Mouse (Mus musculus): ENCODE data around the gene Ywhae. TPM values are rescaled to one million over a fixed set of nuclear protein-coding genes. Genes with fewer than 3 reads are reported as not detected.

Gene Ywhae
- polyA plus RNA-seq, 1 experiment from 2014 or later: 1,436 TPM

DNA sequence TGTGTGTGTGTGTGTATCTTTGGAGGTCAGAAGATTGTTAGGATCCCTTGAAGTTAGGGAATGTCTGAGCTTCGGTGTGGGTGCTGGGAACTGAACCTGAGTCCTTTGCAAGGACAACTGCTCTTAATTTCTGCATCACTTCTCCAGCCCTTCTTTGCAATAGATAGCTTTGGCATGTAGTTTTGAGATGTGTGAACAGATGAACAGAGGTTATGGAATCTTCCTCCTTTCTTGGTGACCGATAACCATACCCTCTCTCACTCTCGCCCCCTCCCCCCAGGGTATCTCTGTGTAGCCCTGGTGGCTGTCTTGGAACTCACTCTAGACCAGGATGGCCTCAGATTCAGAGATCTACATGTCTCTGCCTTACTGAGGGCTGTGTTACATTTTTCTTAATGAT, 12.1 kb downstream of the Ywhae start:
- no peak for ATAC-seq (ENCODE audit: low FRiP score)
- H3K9me3 ChIP-seq: no peaks in the 10 kb centered on the region
- H3K36me3 ChIP-seq (replicated peaks): peaks cover 22% of the 10 kb centered on the region; the same call in 1 of the 2 replicates
- H3K9ac ChIP-seq: no peak overlapping the region
- 90% methylated on average over 3 of the region's 3 CpGs for WGBS
- H3K27ac ChIP-seq: no peak overlapping the region
- H3K4me3 ChIP-seq (replicated peaks): no peak overlapping the region
- H3K4me1 ChIP-seq: peaks cover 22% of the 10 kb centered on the region
- H3K4me2 ChIP-seq: no peak overlapping the region
- no peaks in the 10 kb centered on the region for H3K27me3 ChIP-seq

DNA sequence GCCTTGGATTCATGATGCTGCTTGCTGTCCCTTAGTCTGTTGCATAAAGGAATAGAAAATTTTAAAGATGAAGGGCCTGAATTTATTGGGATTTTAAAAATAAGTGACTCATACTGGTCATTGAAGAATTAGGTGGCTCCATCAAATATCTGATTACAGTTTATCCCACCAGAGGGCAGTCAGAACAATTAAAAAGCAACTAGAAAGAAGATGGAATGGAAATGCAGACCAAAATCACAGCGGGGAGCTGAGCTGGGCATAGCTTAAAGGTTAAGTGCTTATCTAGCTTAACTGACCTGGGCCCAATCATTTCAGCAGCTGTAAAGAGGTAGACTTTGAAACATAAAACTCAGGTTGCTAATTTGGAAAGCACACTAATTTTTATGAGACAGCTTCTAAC, 17.9 kb downstream of the Ywhae start:
- Histone ChIP-seq H3K4me2 (no peak overlapping the region), H3K36me3 (replicated peaks) (peaks cover 5% of the 10 kb centered on the region), H3K27ac (no peak overlapping the region), H3K4me1 (peaks cover 31% of the 10 kb centered on the region), H3K9ac (no peak overlapping the region), H3K27me3 (no peaks in the 10 kb centered on the region), H3K4me3 (replicated peaks) (no peak overlapping the region), H3K9me3 (no peaks in the 10 kb centered on the region)
- no peak for ATAC-seq (ENCODE audit: low FRiP score)
- WGBS: 90% methylated on average over 1 of the region's 1 CpGs

DNA sequence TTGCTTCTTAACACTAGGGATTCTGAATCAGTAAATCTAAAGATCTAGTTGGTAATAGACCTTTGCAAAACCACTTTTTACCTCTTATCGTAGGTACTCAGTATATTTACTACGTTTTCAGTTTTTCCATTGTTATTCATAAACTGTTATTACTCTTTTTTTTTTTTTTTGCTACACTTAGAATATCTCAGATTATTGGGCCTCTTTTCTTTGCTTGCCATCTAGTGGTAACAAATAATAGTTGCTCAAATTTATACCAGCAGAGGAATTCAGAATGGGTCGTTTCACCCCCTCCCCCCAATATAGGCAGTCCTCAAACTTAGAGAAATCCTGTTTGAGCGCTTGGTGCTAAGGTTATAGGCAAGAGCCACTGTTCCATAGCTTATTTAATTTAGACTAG, 18.4 kb downstream of the Ywhae start:
- Histone ChIP-seq H3K27me3 (no peaks in the 10 kb centered on the region), H3K9ac (no peak overlapping the region), H3K36me3 (replicated peaks) (peaks cover 9% of the 10 kb centered on the region), H3K27ac (no peak overlapping the region), H3K4me1 (peaks cover 31% of the 10 kb centered on the region), H3K4me2 (no peak overlapping the region), H3K9me3 (no peaks in the 10 kb centered on the region), H3K4me3 (replicated peaks) (no peak overlapping the region)
- no peak for ATAC-seq (ENCODE audit: low FRiP score)
- 85% methylated on average over 4 of the region's 4 CpGs for WGBS

DNA sequence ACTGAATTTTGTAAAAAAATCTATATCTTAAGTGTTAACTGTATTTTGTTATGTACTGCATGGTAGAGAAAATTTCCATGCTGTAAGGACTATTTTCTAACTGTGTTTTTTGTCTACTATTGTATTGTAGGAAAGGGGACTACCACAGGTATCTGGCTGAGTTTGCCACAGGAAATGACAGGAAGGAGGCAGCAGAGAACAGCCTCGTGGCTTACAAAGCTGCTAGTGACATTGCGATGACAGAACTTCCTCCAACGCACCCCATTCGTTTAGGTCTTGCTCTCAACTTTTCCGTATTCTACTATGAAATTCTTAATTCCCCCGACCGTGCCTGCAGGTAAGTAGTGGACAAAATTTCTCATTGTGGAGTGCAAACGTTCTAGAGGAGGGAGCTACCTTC, 24.0 kb downstream of the Ywhae start:
- Histone ChIP-seq H3K4me1 (no peaks in the 10 kb centered on the region), H3K4me2 (no peak overlapping the region), H3K9ac (no peak overlapping the region), H3K36me3 (replicated peaks) (peaks cover 59% of the 10 kb centered on the region), H3K27me3 (no peaks in the 10 kb centered on the region), H3K27ac (no peak overlapping the region), H3K4me3 (replicated peaks) (no peak overlapping the region), H3K9me3 (no peaks in the 10 kb centered on the region)
- ATAC-seq (ENCODE audit: low FRiP score): no peak
- WGBS: 92% methylated on average over 8 of the region's 8 CpGs

DNA sequence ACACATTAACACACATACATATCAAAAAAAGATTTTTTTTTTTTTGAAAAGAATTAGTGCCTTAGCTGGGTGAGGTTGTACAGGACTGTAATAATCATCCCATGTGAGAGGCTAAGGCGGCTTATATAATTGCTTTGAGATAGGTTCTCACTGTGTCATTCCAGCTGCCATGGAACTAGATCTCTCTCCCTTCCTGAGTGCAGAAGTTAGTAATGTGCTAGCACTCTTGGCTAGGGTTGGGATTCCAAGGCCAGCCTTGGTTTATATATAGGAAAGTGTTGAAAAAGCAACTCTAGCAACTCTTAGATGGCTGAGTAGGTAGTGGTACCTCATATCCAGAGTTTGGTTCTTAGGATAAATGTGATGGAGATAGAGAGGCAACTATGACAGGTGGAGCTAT, 25.9 kb downstream of the Ywhae start:
- peaks cover 66% of the 10 kb centered on the region for H3K36me3 ChIP-seq (replicated peaks)
- 93% methylated on average over 1 of the region's 1 CpGs for WGBS
- no peak for ATAC-seq (ENCODE audit: low FRiP score)

DNA sequence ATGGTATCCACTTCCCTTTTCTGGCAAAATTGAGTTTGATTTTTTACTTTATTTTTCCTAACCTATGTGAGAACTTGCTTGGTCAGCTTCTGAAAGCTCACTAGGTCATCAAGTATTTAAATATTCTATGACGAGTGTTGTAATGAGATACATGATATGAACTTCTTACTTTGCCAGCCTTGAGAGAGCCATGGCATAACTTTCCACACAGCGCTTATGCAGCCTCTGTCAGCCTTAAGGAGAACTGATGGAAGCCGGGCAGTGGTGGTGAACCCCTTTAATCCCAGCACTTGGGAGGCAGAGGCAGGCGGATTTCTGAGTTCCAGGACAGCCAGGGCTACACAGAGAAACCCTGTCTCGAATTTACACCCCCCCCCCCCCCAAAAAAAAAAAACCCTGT, 28.1 kb downstream of the Ywhae start:
- ATAC-seq (ENCODE audit: low FRiP score): no peak
- Histone ChIP-seq H3K9ac (no peak overlapping the region), H3K27ac (no peak overlapping the region), H3K36me3 (replicated peaks) (peaks cover 87% of the 10 kb centered on the region), H3K27me3 (no peaks in the 10 kb centered on the region), H3K4me2 (no peak overlapping the region), H3K4me1 (no peaks in the 10 kb centered on the region), H3K4me3 (replicated peaks) (no peak overlapping the region), H3K9me3 (no peaks in the 10 kb centered on the region)
- 98% methylated on average over 5 of the region's 5 CpGs for WGBS

More for the DNA sequence above, 25.9 kb downstream of the Ywhae start:
- no peaks in the 10 kb centered on the region for H3K9me3 ChIP-seq
- no peak overlapping the region for H3K9ac ChIP-seq
- H3K4me2 ChIP-seq: no peak overlapping the region
- H3K4me3 ChIP-seq (replicated peaks): no peak overlapping the region
- no peaks in the 10 kb centered on the region for H3K27me3 ChIP-seq
- H3K4me1 ChIP-seq: no peaks in the 10 kb centered on the region
- H3K27ac ChIP-seq: no peak overlapping the region

DNA sequence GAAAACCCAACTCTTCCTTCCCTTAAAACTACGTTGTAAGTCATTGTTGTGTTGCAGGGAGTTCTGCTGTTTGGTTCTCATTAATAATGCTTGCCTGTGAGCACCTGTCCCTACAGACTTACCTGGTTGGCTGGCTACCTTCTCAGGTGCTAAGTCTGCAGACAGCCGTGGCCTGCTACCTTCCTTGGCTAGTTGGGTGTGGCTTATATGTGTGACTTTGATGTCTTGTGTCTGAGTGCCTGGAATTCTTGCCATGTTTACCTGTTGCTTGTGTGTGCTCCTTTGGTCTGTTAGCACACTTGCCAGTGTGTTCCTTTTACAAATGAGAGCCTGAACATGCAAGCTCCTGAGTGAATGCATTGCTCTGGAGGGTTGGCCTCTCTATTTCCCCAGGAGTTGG, 30.0 kb downstream of the Ywhae start:
- Histone ChIP-seq H3K27ac (no peak overlapping the region), H3K4me3 (replicated peaks) (no peak overlapping the region), H3K36me3 (replicated peaks) (peaks cover 88% of the 10 kb centered on the region), H3K4me1 (no peaks in the 10 kb centered on the region), H3K9me3 (no peaks in the 10 kb centered on the region), H3K4me2 (no peak overlapping the region), H3K9ac (no peak overlapping the region), H3K27me3 (no peaks in the 10 kb centered on the region)
- ATAC-seq (ENCODE audit: low FRiP score): no peak
- 77% methylated on average over 2 of the region's 2 CpGs for WGBS

DNA sequence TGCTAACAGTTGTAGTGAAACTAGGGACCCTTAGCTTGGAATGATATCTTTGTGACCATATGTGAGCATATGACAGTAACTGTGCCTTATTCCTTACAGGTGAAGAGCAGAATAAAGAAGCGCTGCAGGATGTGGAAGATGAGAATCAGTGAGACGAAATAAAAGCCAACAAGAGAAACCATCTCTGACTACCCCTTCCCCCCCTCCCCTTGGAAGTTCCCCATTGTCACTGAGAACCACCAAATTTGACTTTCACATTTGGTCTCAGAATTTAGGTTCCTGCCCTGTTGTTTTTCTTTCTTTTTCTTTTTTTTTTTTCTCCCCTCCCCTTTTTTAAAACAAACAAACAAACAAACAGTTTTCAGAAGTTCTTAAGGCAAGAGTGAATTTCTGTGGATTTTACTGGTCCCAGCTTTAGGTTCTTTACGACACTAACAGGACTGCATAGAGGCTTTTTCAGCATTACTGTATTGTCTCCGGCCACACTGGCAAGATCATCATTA, 31.9 kb downstream of the Ywhae start:
- Histone ChIP-seq H3K27me3 (no peaks in the 10 kb centered on the region), H3K4me2 (no peak overlapping the region), H3K4me3 (replicated peaks) (no peak overlapping the region), H3K27ac (no peak overlapping the region), H3K4me1 (peaks cover 7% of the 10 kb centered on the region), H3K36me3 (replicated peaks) (peaks cover 77% of the 10 kb centered on the region), H3K9me3 (no peaks in the 10 kb centered on the region), H3K9ac (no peak overlapping the region)
- no peak for ATAC-seq (ENCODE audit: low FRiP score)
- 89% methylated on average over 4 of the region's 4 CpGs for WGBS

DNA sequence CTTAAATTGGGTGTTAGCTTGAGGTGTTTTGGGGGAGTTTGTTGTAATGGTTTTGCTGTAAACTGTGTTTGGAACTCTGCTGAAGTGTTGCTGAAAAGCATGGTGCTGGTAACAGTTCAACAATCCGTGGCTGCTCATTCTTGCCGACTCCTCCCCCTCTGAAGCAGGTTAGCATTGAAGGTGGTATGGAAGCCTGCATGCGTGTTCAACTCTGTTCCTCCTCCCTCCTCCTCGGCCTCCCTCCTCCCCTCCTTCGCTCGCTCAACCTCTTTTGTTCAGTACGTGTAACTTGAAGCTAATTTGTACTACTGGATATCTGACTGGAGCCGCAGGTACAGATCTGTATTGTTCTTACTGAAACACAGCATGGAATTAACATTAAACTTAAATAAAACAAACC, 32.5 kb downstream of the Ywhae start:
- Histone ChIP-seq H3K4me1 (peaks cover 11% of the 10 kb centered on the region), H3K27me3 (no peaks in the 10 kb centered on the region), H3K4me2 (no peak overlapping the region), H3K36me3 (replicated peaks) (peaks cover 72% of the 10 kb centered on the region), H3K9ac (no peak overlapping the region), H3K9me3 (no peaks in the 10 kb centered on the region), H3K4me3 (replicated peaks) (no peak overlapping the region), H3K27ac (no peak overlapping the region)
- ATAC-seq (ENCODE audit: low FRiP score): no peak
- 77% methylated on average over 8 of the region's 8 CpGs for WGBS

DNA sequence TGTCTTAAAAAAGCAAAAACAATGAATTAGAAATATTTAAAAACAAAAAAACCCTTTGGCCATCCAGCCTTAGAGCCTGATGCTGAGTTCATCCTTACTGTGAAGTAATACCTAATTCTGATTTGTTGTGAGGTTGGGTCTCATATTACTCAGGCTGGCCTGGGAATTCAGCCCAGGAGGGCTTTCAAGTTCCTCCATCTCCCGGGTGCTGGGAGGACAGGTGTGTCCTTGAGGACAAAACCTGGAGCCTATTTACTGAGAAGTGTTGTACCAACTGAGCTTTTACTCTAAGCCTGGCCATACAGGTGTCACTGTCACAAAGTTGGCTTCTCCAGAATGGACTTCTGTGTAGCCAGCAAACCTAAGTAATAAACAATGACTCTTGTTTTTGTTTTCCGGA, 34.3 kb downstream of the Ywhae start:
- H3K9ac ChIP-seq: no peak overlapping the region
- WGBS: 72% methylated on average over 2 of the region's 2 CpGs
- no peak overlapping the region for H3K4me2 ChIP-seq
- H3K4me3 ChIP-seq (replicated peaks): no peak overlapping the region
- H3K36me3 ChIP-seq (replicated peaks): peaks cover 54% of the 10 kb centered on the region
- H3K27me3 ChIP-seq: no peaks in the 10 kb centered on the region
- H3K4me1 ChIP-seq: peaks cover 11% of the 10 kb centered on the region
- no peaks in the 10 kb centered on the region for H3K9me3 ChIP-seq
- H3K27ac ChIP-seq: no peak overlapping the region
- ATAC-seq (ENCODE audit: low FRiP score): no peak

DNA sequence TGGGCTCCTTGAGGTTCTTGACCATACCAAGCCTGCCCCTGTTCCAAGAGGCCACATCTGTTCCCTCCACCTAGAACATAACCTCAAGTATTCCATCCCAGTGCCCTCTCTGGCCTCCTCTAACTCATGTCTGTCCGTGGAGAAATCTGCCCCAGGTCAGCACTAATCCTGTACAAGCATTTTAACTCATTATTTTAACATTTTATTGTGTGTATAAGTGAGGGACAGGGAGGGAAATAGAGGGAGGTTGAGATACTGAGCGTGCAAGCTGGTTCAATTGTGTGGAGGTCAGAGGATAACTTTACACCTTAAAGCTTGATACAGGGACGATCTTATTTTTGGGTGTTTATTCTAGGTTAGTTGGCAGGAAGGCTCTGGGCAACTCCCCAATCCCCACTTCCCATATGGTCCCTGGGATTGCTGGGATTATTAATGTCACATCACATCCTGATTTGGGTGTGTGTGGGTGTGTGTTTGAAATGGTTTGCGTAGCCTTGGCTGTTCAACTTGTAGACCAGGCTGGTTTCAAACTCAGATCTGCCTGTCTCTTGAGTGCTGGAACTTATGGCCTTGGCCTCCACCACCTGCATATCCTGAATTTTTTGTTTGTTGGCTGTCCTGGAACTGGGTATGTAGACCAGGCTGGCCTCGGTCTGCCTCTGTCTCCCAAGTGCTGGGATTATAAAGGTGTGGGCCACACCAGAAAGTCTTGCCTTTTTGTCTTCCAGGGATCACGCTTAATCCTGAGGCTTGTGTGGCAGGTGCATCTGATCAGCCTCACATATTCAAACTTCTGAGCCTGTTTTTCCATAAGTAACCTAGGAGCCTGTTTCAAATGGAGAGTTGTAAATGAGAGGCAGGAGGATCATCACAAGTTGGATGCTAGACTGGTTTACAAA, 35.7 kb downstream of the Ywhae start:
- Histone ChIP-seq H3K4me3 (replicated peaks) (no peak overlapping the region), H3K9ac (no peak overlapping the region), H3K36me3 (replicated peaks) (peaks cover 45% of the 10 kb centered on the region), H3K4me1 (peaks cover 11% of the 10 kb centered on the region), H3K27me3 (0 out of 2 replicates have a peak, but pooled peaks cover 3% of the 10 kb centered on the region), H3K9me3 (no peaks in the 10 kb centered on the region), H3K27ac (0 out of 2 replicates have a peak overlapping the region, but pooled peaks have one; percentile 43), H3K4me2 (no peak overlapping the region)
- ATAC-seq (ENCODE audit: low FRiP score): no peak
- WGBS: 54% methylated on average over 6 of the region's 6 CpGs

DNA sequence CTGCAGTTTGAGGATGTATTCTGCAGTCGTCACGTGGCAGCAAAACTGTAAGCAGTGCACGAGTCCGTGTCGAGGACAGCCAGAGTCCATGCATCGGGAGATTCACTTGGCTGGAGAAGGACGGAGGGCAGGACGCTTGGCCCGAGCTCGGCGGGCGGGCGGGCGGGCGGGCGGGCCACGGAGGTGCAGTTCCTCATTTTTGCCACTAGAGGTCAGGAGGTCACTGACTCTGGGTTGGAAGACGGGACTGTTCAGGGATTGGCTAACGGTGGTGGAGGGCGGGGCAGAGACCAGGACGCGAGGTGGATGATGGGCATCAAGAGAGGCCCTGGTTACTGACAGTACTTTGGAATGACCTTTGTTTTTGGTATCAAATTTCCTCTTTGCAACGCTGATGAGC, 36.5 kb downstream of the Ywhae start:
- H3K27ac ChIP-seq: no peak overlapping the region
- peak overlapping the region; percentile 35 for H3K4me2 ChIP-seq
- no peak overlapping the region for H3K9ac ChIP-seq
- no peaks in the 10 kb centered on the region for H3K9me3 ChIP-seq
- 0 out of 2 replicates have a peak, but pooled peaks cover 3% of the 10 kb centered on the region for H3K27me3 ChIP-seq
- peak overlapping the region; percentile 7; the same call in 1 of the 2 replicates for H3K4me3 ChIP-seq (replicated peaks)
- peaks cover 39% of the 10 kb centered on the region for H3K36me3 ChIP-seq (replicated peaks)
- H3K4me1 ChIP-seq: peaks cover 11% of the 10 kb centered on the region
- ATAC-seq (ENCODE audit: low FRiP score): peak; percentile 91
- WGBS: under 1% methylated on average over 23 of the region's 23 CpGs

DNA sequence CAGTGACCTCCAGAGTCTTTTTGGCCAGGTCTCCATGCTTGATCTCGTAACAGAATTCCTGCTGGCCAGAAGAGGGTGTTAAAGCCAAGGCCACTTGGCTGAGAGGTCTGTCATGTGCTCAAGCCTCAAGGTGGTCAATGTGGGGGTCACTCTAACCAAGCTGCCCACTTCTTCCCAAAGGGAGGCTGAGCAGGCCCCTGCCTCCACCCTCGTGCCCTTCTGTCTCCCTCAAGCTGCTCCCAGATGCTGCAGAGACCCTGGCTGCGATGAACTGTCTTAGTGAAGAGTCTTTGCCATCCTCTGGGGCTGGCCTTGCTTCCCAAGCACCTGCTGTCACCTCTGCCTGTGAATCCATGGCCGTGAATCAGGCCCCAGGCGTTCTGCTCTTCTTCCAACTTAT, 39.9 kb downstream of the Ywhae start:
- Histone ChIP-seq H3K9me3 (no peaks in the 10 kb centered on the region), H3K9ac (no peak overlapping the region), H3K4me2 (no peak overlapping the region), H3K27ac (no peak overlapping the region), H3K27me3 (0 out of 2 replicates have a peak, but pooled peaks cover 3% of the 10 kb centered on the region), H3K36me3 (replicated peaks) (0 out of 2 replicates have a peak, but pooled peaks cover 7% of the 10 kb centered on the region), H3K4me1 (peaks cover 11% of the 10 kb centered on the region), H3K4me3 (replicated peaks) (no peak overlapping the region)
- no peak for ATAC-seq (ENCODE audit: low FRiP score)
- 79% methylated on average over 5 of the region's 5 CpGs for WGBS

Measured in forebrain, embryonic 12.5 days (tissue).